Comparison of ENCODE assay signal across 17 mouse cellular contexts in the genomic region with DNA sequence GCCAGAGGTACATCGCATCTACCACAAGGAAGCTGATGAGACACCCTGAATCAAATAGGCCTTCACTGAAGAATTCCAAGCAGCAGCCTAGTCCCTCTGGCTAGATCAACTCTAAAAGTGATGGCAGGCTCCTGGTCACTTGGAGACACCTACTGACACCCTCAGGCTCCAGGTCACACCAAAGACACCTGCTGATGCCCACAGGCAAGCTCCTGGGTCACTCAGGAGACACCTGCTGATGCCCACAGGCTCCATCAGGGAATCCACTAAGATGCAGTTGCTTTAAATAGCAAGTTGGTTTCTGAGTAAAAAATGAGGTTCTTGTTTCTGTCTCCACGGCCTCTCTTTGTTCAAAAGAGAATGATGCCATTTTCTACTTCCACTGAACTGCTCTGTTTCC.
"Had no signal": no experiment of that assay in that cellular context is flagged by ENCODE, and none has a peak within 500 bp of the region (broad histone marks: within the 10 kb centered on the region; RNA-seq: fewer than 3 reads in every experiment).

No protein-coding gene starts in this region.

- H3K9me3 ChIP-seq: limb, embryonic 10.5 days; limb, embryonic 13.5 days; liver, embryonic 12.5 days; liver, embryonic 15.5 days; lung, embryonic 15.5 days; midbrain, embryonic 13.5 days had no signal

- H3K4me2 ChIP-seq: limb, embryonic 13.5 days; liver, embryonic 12.5 days; liver, embryonic 15.5 days; lung, embryonic 15.5 days; midbrain, embryonic 13.5 days had no signal

- H3K4me3 ChIP-seq: layer of hippocampus, adult 2 months; limb, embryonic 10.5 days; limb, embryonic 13.5 days; liver, embryonic 12.5 days; liver, embryonic 15.5 days; lung, embryonic 15.5 days; midbrain, embryonic 13.5 days had no signal

- H3K27me3 ChIP-seq: limb, embryonic 13.5 days; liver, embryonic 12.5 days; liver, embryonic 15.5 days; lung, embryonic 15.5 days; midbrain, embryonic 13.5 days had no signal

- H3K27ac ChIP-seq: kidney, postnatal 0 days; layer of hippocampus, adult 2 months; limb, embryonic 10.5 days; limb, embryonic 13.5 days; liver, embryonic 12.5 days; liver, embryonic 15.5 days; lung, embryonic 15.5 days; macrophage; midbrain, embryonic 13.5 days had no signal

- H3K9ac ChIP-seq: limb, embryonic 13.5 days; liver, embryonic 12.5 days; liver, embryonic 15.5 days; lung, embryonic 15.5 days; midbrain, embryonic 13.5 days had no signal

- ATAC-seq: liver, embryonic 12.5 days; midbrain, embryonic 13.5 days; midbrain, embryonic 16.5 days had no signal

- DNase-seq: kidney, postnatal 25 days; layer of hippocampus, adult 9-11 months; liver; lung, adult 18-20 months; lung, postnatal 14 days; thymus, adult 18-20 months; thymus, postnatal 36 days had no signal

- H3K36me3 ChIP-seq: limb, embryonic 10.5 days; limb, embryonic 13.5 days; liver, embryonic 12.5 days; liver, embryonic 15.5 days; lung, embryonic 15.5 days; midbrain, embryonic 13.5 days had no signal

- H3K4me1 ChIP-seq: liver, embryonic 12.5 days; liver, embryonic 15.5 days had no signal
